Mouse (Mus musculus) adrenal gland, postnatal 10 days (tissue): ENCODE measurements around the gene Cxcl10. TPM values are rescaled to one million over a fixed set of nuclear protein-coding genes. Genes with fewer than 3 reads are reported as not detected.

Source experiments
- DNase-seq: peaks from one replicate; pipeline ENCODE4 v3.0.0; 2021; ENCODE audit warnings: mixed read lengths
- total RNA-seq, 2 experiments: library from RNA; stranded (reverse); gene quantifications; 2 replicates each; pipeline ENCODE4 v1.2.3; 2021

Cxcl10 gene
- total RNA-seq, 2 experiments from 2014 or later = 0.57 to 0.94 TPM

DNA sequence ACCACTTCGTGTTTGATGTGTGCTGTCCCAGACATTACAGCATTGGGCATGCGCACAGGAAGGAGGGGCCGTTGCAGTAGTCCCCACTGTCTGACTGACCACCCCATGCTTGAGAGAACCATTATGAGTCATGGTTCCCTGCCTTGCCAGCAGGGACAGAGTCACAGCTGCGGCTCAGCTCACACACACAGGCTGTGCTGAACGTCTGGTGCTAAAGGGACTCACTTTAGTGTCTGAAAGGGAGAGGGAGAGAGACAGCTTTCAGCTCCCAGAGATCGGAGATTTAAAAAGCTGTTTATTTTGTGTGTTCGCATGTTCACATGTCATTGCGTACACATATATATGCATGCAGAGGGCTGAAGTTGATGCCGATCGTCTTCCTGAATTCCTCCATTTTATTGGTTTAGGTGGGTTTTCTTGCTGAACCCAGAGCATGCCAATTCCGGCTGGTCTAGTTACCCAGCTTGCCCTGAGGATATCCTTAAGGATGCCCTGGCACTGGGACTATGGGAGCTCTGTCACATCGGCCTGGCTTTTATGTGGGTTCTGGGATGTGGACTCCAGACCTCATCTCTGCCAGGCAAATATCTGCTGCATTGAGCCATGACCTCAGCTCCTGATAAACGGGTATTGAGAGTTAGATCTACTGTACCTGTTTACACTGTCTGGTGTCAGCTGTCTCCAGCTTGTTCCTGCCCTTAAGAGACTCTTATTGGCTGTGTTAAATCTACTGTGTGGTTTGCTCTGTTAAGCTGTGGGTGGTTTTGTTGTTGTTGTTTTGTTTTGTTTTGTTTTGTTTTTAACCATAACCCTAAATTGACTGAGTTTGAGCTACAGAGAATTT lies 20.7 kb upstream of the Cxcl10 start:
- peak; percentile 60 for DNase-seq

DNA sequence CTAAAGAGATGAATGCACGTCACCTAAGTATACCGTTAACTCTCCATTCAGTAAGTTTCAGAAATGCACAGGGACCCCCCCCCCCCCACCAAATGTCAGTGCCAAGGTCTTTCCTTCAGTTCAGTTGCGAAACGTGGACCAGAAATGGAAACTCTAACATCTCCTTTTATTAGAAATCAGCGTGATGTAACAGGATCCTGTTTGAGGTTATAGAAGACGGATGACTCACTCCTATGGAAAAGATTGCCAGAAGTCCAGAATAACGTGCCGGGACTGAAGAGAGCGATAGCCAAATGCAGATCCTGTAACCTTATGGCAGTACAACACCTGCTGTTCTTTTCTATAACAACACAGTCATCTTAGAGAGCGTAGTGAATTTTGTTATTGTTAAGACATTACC lies 19.7 kb upstream of the Cxcl10 start:
- DNase-seq = peak; percentile 34

GRCm38 (mm10) chr5:92366565-92366964 lies 17.9 kb upstream of the Cxcl10 start:
- DNase-seq = no peak

- no peak for DNase-seq
Observed at GRCm38 (mm10) chr5:92365146-92365705, 16.5 kb upstream of the Cxcl10 start.

- DNase-seq = no peak
Observed at GRCm38 (mm10) chr5:92364011-92364410, 15.3 kb upstream of the Cxcl10 start.

GRCm38 (mm10) chr5:92363179-92363578 lies 14.5 kb upstream of the Cxcl10 start:
- DNase-seq = no peak

DNA sequence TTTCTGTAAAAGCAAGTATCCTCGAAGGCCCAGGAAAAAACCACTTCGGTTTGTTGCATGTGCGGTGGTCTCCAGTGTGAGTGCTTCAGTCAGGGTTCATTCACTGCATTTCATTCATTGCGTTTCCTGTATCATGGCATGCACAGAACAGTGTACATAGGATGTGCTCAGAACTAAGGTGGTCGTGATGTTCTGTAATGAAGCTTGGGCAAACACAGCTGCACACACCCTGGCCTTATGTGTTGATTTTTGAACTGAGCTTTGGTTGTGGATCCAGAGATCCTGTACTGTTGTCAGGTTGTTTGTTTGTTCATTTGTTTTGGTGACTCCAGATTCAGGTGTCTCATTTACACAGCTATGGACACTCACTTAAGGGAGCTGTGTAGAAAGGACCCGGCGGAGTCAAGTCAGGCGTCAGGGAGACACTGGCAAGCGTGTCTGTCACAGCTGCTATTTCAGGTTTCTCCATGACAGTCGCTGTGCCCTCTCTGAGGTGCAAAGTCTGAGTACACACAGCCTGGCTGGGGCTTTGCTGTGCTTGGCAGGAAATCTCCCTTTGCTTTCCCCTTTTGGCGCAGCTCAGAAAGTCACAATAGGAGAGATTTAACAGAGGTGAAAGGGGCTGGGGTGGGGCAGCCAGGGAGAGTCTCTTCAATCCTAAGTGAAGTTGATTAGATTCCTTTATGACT lies 10.2 kb upstream of the Cxcl10 start:
- DNase-seq = no peak

DNA sequence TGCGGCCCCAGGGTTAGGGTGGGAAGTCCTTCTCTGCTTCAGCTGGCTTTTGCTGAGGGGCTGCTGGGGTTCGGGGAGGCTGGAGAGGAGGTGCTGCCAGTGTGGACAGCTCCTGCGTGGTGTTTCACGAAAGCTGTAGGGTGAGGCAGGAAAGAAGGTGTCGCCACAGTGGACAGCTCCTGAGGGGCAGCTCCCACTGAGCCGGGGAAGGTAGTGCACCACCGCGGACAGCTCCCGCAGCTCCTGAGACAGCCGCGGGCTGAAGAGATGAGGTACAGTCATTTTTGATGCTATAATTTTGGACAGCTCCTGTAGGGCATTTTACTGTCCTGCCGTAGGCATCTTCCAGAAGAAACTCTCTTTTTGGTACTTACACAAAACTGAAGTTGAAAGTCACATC lies 9.3 kb upstream of the Cxcl10 start:
- DNase-seq = peak; percentile 69

GRCm38 (mm10) chr5:92353517-92353916 lies 4.8 kb upstream of the Cxcl10 start:
- peak; percentile 81 for DNase-seq

- DNase-seq = peak; percentile 29
Observed at GRCm38 (mm10) chr5:92352716-92353115, 4.0 kb upstream of the Cxcl10 start.

- DNase-seq = no peak
Observed at GRCm38 (mm10) chr5:92349731-92350130, 1.0 kb upstream of the Cxcl10 start.

DNA sequence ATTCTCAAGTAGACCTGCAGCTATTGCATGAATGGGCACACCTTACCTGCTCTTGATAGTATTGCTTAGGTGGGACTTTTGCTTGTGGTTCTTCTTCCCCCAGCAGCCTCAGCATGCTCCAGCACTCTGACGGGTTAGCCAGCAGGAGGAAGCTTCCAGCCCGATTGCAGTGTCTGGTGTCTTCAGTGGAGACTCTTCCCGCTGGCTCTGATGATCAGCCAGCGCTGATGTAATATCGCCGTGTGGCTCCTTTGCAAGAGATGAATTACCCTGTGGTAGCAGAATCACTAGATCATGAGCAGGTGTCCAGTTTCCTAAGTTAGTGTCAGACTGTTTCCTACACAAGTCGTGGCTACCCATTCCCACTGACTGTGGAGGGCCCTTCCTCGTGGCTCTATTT lies 3.7 kb downstream of the Cxcl10 start:
- no peak for DNase-seq

DNA sequence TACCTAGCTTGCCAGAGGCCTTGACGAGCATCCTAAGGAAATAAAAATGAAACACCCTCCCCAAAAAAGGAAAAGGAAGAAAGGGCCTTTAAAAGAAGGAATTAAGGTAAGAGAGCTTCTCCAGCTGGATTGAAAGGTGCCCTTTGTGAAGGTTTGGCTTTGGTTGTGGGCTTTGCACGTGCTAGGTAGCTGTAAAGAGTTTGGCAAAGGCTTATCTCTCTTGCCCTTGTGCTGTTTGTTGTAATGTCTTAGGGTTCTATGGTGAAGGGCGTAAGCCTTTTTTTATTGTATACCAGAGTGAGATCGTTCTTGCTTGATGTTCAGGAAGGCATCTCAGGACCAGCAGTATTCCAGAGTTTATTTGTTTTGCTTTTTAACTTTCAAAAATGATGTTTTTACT lies 8.1 kb downstream of the Cxcl10 start:
- peak; percentile 33 for DNase-seq

DNA sequence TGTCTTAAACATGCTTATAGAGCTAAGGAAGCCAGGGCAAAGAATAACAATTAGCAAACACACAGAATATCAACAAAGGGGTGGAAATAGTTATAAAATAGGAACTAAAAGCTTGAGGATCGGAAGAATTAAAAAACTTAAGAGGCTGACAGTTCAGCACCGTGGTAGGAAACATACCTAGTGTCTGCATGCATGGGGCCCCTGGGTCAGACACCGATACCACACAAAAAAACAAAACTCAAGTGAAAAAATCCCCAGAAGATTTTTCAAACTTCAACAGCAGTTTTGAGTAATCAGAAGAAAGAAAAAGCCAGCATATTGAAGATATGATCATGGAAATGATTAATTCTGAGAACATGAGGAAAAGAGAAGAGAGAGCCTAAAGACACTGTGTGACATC lies 11.9 kb downstream of the Cxcl10 start:
- no peak for DNase-seq

- peak; percentile 71 for DNase-seq
Observed at GRCm38 (mm10) chr5:92332359-92332840, 16.3 kb downstream of the Cxcl10 start.

- DNase-seq = peak; percentile 50
Observed at GRCm38 (mm10) chr5:92331635-92332338, 16.9 kb downstream of the Cxcl10 start, which contains the start of gene Art3. TSS of gene Art3 (plus strand) at chr5:92331827.

DNA sequence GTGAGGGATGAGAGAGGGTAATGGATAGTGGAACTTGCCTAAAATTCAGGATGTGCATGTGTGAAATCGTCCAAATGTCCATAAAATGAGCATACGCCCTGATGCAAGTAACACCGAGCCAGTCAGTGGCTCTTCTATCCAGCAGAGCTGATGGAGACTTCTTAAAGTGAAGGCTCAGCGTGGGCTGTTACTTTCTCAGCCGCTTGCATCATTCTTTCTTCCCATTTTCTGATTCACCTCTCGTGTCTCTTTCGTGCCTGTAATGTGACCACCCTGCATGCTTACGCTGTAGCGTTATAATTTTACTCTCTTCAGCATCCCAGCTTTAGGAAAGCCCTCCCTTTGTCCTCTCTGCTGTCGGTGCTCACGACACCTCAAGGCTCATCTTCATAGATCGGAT lies 17.6 kb downstream of the Cxcl10 start:
- no peak for DNase-seq

DNA sequence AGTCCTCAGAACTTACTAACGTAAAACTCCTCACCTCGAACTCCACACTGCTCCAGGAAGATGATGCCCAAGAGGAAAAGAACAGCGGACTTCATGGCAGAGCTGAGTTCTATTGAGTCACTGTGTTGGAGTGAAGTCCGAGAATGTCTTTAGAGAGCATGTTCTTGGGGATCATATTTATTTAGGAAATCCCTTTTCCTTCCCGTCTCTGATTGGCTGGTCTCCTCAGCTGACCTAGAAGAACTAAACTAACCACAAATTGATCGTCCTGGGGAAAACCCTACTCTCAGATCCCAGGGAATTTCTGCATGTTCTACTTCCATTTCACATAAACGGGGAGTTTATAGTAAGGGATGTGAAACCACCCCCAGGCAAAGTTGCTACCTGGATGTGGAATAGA lies 20.8 kb downstream of the Cxcl10 start, which contains the start of gene Cxcl9:
Gene Cxcl9, minus strand, starts transcription at position 151 of the 400 bp plus-strand sequence.
- no peak for DNase-seq

DNA sequence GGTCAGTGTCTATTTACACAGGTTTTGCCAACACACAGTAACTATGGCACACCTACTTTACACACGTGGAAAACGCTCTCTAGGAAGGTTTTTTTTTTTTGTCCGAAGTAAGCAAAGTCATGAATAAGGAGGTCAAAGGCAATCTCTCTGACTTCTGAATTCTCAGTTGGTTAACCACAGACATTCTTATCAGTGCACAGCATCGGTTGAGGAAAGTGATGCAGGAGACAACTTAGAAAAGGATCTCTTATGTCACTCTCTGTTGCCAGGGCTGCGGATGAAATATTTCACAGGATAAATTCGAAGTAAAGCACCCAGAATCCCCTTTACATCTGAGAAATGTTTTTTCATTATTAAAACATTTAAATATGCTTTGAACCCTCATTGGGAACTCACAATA lies 21.3 kb downstream of the Cxcl10 start:
- no peak for DNase-seq

- DNase-seq = peak; percentile 69
Observed at GRCm38 (mm10) chr5:92323264-92323663, 25.4 kb downstream of the Cxcl10 start.

GRCm38 (mm10) chr5:92322612-92323011 lies 26.1 kb downstream of the Cxcl10 start:
- peak; percentile 44 for DNase-seq
